Mouse (Mus musculus) megakaryocyte, embryonic 14.5 days (primary cell): ENCODE results near the gene Kcnh3.

Experiments used
- FLI1 ChIP-seq: IDR thresholded peaks from 2 replicates; pipeline ENCODE4 v1.6.1; 2012; ENCODE audit warnings: low read length, inconsistent platforms, mixed read lengths
- GATA1 ChIP-seq: IDR thresholded peaks from 3 replicates; pipeline ENCODE4 v1.6.1; 2012; ENCODE audit warnings: mixed read lengths, low read length, inconsistent platforms, borderline replicate concordance

GRCm38 (mm10) chr15:99284527-99285188 lies 60.0 kb downstream of the Kcnh3 start:
- no peak for TF ChIP-seq GATA1
- TF ChIP-seq FLI1 = no peak
